Mouse (Mus musculus): Measurements from ENCODE around the gene Stk32c.

DNA sequence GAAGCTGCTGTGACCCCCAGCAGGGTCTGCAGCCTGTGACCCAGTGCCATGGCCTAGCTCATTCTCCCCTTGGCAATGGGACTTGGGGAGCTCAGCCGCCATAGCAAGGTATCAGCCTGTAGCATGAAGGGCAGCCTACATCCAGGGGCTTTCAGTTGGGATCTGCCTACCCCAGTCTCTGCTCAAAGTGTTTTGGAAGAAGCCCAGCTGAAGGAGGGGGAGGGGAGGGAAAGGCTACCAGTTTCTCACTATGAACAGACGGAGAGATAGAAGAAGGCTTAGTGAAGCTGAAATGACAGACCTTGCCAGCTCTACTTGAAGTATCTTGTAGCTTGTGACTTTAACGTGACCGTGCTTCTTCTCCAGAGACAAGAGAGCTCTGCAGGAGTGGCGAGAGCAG, 16.7 kb upstream of the Stk32c start:
- TF ChIP-seq RCOR1 (IDR thresholded peaks at IDR 0.05; ENCODE audit: low read depth, low read length) (no peak), MAX (IDR thresholded peaks at IDR 0.05; ENCODE audit: low read length) (no peak), BHLHE40 (IDR thresholded peaks at IDR 0.05; ENCODE audit: borderline replicate concordance, low read depth, low read length) (no peak), NELFE (IDR thresholded peaks at IDR 0.05; ENCODE audit: low read depth, low read length) (no peak), MAFK (IDR thresholded peaks at IDR 0.05; ENCODE audit: borderline replicate concordance, low read depth, low read length) (no peak), POLR2AphosphoS2 (IDR thresholded peaks at IDR 0.05; ENCODE audit: low read length) (no peak), TAL1 (IDR thresholded peaks at IDR 0.05; ENCODE audit: low read length) (no peak), CTCF (IDR thresholded peaks at IDR 0.05 in 2 of 3, conservative IDR thresholded peaks at IDR 0.05 in 1 of 3; ENCODE audit: control insufficient read depth in 1 of 3, insufficient read depth in 1 of 3, low read depth in 2 of 3, low read length in 3 of 3, poor library complexity in 1 of 3, severe bottlenecking in 1 of 3) (no peak)

Measured in MEL (cell line).